Mouse (Mus musculus): Measurements from ENCODE around the gene Spock1.
"Not testable (repeated sequence)": the region's sequence is repeated elsewhere in the genome, so short reads cannot be mapped to it uniquely, and the experiment has no call there.

DNA sequence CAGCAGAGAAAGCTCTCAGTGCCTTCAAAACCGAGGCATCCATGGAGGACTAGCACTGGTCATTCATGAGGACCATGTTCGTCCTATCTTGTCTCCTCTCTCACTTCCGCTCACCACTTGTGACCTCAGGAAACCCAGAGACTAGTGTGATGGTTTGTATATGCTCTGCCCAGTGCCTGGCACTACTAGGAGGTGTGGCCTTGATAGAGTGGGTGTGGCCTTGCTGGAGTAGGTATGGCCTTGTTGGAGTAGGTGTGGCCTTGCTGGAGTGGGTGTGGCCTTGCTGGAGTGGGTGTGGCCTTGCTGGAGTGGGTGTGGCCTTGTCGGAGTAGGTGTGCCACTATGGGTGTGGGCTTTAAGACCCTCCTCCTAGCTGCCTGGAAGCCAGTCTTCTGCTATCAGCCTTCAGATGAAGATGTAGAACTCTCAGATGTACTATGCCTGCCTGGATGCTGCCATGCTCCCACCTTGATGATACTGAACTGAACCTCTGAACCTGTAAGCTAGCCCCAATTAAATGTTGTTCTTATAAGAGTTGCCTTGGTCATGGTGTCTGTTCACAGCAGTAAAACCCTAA, 318.7 kb downstream of the Spock1 start:
- TF ChIP-seq CTCF (IDR thresholded peaks at IDR 0.05; ENCODE audit: low read depth); EP300 (optimal IDR thresholded peaks at IDR 0.05): not testable (repeated sequence)

Data from stomach, postnatal 0 days (tissue).